In genomic region chr2:26639838-26640830, GRCm38 (mm10) we compare ENCODE assay signal across 8 mouse cellular contexts. TPM values are rescaled to one million over a fixed set of nuclear protein-coding genes. Genes with fewer than 3 reads are reported as not detected.
A peak's percentile ranks its signal among the peaks of the same experiment; 100 is the strongest.
DNase-seq lines count a peak whose midpoint lies in the region; ATAC-seq lines count a peak whose summit lies in the region.

No protein-coding gene starts in this region.

- peak overlapping the region; percentile 80 for H3K9ac ChIP-seq in embryonic facial prominence, embryonic 11.5 days (replicated peaks; ENCODE audit: low read length)
- peak overlapping the region; percentile 96 for H3K9ac ChIP-seq in midbrain, embryonic 11.5 days (ENCODE audit: low read length)

- peaks cover 13% of the 10 kb centered on the region for H3K36me3 ChIP-seq in embryonic facial prominence, embryonic 11.5 days (replicated peaks; ENCODE audit: control insufficient read depth, insufficient read depth, low read depth, low read length)
- peaks cover 26% of the 10 kb centered on the region for H3K36me3 ChIP-seq in midbrain, embryonic 11.5 days (ENCODE audit: control insufficient read depth, insufficient read depth, low read length)

- intact Hi-C loops in left cerebral cortex, postnatal 4 days (cut with DNase I) = loop anchor here (5.0 to 10.0 kb wide), 3 partner anchors 188 to 595 kb away; no protein-coding TSS in a partner anchor

- peak; percentile 67 for ATAC-seq in embryonic facial prominence, embryonic 11.5 days (replicated peaks; ENCODE audit: insufficient number of reproducible peaks, low FRiP score, low TSS enrichment, low read depth)
- peak; percentile 87 for ATAC-seq in midbrain, embryonic 11.5 days (ENCODE audit: low FRiP score)

- peak; percentile 98 for DNase-seq in adrenal gland, postnatal 25 days
- peak; percentile 98 for DNase-seq in embryonic facial prominence, embryonic 11.5 days (ENCODE audit: low spot score)
- DNase-seq in heart, adult 11 months = peak; percentile 99
- peak; percentile 94 for DNase-seq in kidney, adult 11 months
- peak; percentile 98 for DNase-seq in left cerebral cortex, postnatal 4 days
- DNase-seq in midbrain, embryonic 11.5 days (ENCODE audit: low spot score, missing footprints) = peak; percentile 100
- peak; percentile 100 for DNase-seq in right cerebral cortex, postnatal 4 days
- DNase-seq in yolk sac, embryonic 10.5 days (ENCODE audit: low spot score) = peak; percentile 93

- no peaks in the 10 kb centered on the region for H3K27me3 ChIP-seq in embryonic facial prominence, embryonic 11.5 days (ENCODE audit: control insufficient read depth, insufficient read depth, low read length)
- no peaks in the 10 kb centered on the region for H3K27me3 ChIP-seq in midbrain, embryonic 11.5 days (ENCODE audit: control insufficient read depth, insufficient read depth, low read length)

- WGBS in embryonic facial prominence, embryonic 11.5 days = 4% methylated on average over 49 of the region's 49 CpGs
- WGBS in midbrain, embryonic 11.5 days = 4% methylated on average over 49 of the region's 49 CpGs

- H3K4me2 ChIP-seq in embryonic facial prominence, embryonic 11.5 days (ENCODE audit: low read depth, low read length) = peak overlapping the region; percentile 71
- H3K4me2 ChIP-seq in midbrain, embryonic 11.5 days = peak overlapping the region; percentile 84

- H3K4me1 ChIP-seq in embryonic facial prominence, embryonic 11.5 days (ENCODE audit: control insufficient read depth, insufficient read depth, low read length) = no peaks in the 10 kb centered on the region
- peaks cover 16% of the 10 kb centered on the region for H3K4me1 ChIP-seq in midbrain, embryonic 11.5 days (ENCODE audit: control insufficient read depth, insufficient read depth, low read length)

- H3K9me3 ChIP-seq in embryonic facial prominence, embryonic 11.5 days (replicated peaks; ENCODE audit: control insufficient read depth, low read length) = no peaks in the 10 kb centered on the region
- no peaks in the 10 kb centered on the region for H3K9me3 ChIP-seq in midbrain, embryonic 11.5 days (ENCODE audit: control insufficient read depth, low read length)

- H3K4me3 ChIP-seq in embryonic facial prominence, embryonic 11.5 days (ENCODE audit: low read depth, low read length) = peak overlapping the region; percentile 69
- H3K4me3 ChIP-seq in midbrain, embryonic 11.5 days (ENCODE audit: low read depth, low read length) = peak overlapping the region; percentile 81

- peak overlapping the region; percentile 23 for H3K27ac ChIP-seq in embryonic facial prominence, embryonic 11.5 days (replicated peaks; ENCODE audit: low read depth, low read length)
- peak overlapping the region; percentile 67; the same call in 1 of the 2 replicates for H3K27ac ChIP-seq in midbrain, embryonic 11.5 days (ENCODE audit: low read depth, low read length)

RNA-seq across cellular contexts. Expression of gene Fam69b, which starts 11.9 kb away (rescaled TPM):
- 6.6 and 9.8 TPM in 2 replicates for total RNA-seq in adrenal gland, postnatal 25 days (2021)
- polyA plus RNA-seq in embryonic facial prominence, embryonic 11.5 days (2014; fragmentation: Nextera tagmentation; extraction: Ambion mirVana) = 40.4 and 44.4 TPM in 2 replicates
- total RNA-seq in left cerebral cortex, postnatal 4 days (2021) = 10 to 100 TPM; 81.8 to 85.1 TPM
- polyA plus RNA-seq in midbrain, embryonic 11.5 days (2014; fragmentation: Nextera tagmentation; extraction: Ambion mirVana) = 42.9 and 47.4 TPM in 2 replicates

RNA-seq across cellular contexts. Expression of gene Lcn4, which starts 30.9 kb away (rescaled TPM):
- not detected in 2 replicates for total RNA-seq in adrenal gland, postnatal 25 days (2021)
- not detected in 2 replicates for polyA plus RNA-seq in embryonic facial prominence, embryonic 11.5 days (2014; fragmentation: Nextera tagmentation; extraction: Ambion mirVana)
- total RNA-seq in left cerebral cortex, postnatal 4 days (2021) = not detected
- not detected in 2 replicates for polyA plus RNA-seq in midbrain, embryonic 11.5 days (2014; fragmentation: Nextera tagmentation; extraction: Ambion mirVana)

RNA-seq across cellular contexts. Expression of gene Agpat2, which starts 35.9 kb away (rescaled TPM):
- total RNA-seq in adrenal gland, postnatal 25 days (2021) = 290 and 352 TPM in 2 replicates
- 8.7 and 13.1 TPM in 2 replicates for polyA plus RNA-seq in embryonic facial prominence, embryonic 11.5 days (2014; fragmentation: Nextera tagmentation; extraction: Ambion mirVana)
- total RNA-seq in left cerebral cortex, postnatal 4 days (2021) = 1 to 10 TPM; 2.8 to 3.9 TPM
- 8.2 TPM in 2 replicates for polyA plus RNA-seq in midbrain, embryonic 11.5 days (2014; fragmentation: Nextera tagmentation; extraction: Ambion mirVana)

RNA-seq across cellular contexts. Expression of gene Gm20532, which starts 53.7 kb away (rescaled TPM):
- total RNA-seq in adrenal gland, postnatal 25 days (2021) = not detected in 2 replicates
- not detected in 2 replicates for polyA plus RNA-seq in embryonic facial prominence, embryonic 11.5 days (2014; fragmentation: Nextera tagmentation; extraction: Ambion mirVana)
- total RNA-seq in left cerebral cortex, postnatal 4 days (2021) = not detected
- not detected in 2 replicates for polyA plus RNA-seq in midbrain, embryonic 11.5 days (2014; fragmentation: Nextera tagmentation; extraction: Ambion mirVana)

Comparison
In these comparisons a context has a peak if more than half of its experiments do, and no peak if none do; other contexts are left out.
1. Peak in every context shown above with its lines: DNase-seq, ATAC-seq, H3K4me3 ChIP-seq and H3K27ac ChIP-seq.
2. RNA of gene Agpat2, which starts 35.9 kb away (total RNA-seq): 290 to 352 TPM in adrenal gland, postnatal 25 days; 2.8 to 3.9 TPM in left cerebral cortex, postnatal 4 days; every median in the first group is over 10 times any median in the second.